Mouse (Mus musculus) skeletal muscle tissue, adult 2 months (tissue): ENCODE measurements around the gene Fez2.

ENCODE experiments used
- DNase-seq: peaks from one replicate; pipeline ENCODE4 v3.0.0-alpha.2; 2012; ENCODE audit warnings: low read depth, low spot score

Gene Fez2

GRCm38 (mm10) chr17:78417381-78418281, at the start of gene Fez2:
TSS of gene Fez2 (minus strand) at chr17:78418152.
- peak; percentile 91 for DNase-seq

- no peak for DNase-seq
Measured at GRCm38 (mm10) chr17:78465500-78465899, 47.5 kb upstream of the Fez2 start.

DNA sequence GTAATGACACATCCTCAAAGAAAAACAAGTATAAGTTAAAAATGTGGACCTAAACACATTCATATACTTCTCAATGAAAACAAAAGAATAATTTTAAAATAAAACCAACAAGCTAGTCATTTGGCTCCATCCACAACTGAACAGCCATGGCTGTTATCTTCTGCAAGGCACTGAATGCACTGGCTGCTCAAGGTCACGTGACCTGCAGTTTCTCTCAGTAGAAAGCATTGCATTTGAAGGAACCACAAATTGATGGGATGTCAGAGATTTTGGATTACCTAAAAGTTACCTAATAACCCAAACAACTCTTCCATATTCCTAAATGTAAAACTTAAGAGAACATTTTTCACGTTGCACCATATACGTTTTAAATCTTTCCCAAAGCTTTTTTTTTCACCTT, 47.1 kb upstream of the Fez2 start:
- no peak for DNase-seq

DNA sequence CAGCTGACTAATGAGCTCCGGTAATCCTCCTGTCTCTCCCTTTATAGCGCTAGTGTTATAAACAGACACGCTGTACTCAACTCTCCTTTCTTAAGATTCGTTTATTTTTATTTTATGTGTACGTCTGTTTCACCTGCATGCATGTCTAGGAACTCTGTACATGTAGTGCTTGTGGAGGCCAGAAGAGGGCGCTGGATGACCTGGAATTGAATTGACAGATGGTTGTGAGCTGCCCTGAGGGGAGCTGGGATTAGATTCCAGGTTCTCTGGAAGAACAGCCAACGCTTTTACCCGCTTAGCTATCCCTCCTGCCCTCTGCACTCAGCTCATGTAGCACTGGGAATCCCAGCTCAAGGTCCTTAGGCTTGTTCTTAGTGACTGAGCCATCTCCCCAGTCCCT, 42.2 kb upstream of the Fez2 start:
- no peak for DNase-seq

- DNase-seq = no peak
Measured at GRCm38 (mm10) chr17:78455556-78455955, 37.6 kb upstream of the Fez2 start.

- DNase-seq = peak; percentile 68
Measured at GRCm38 (mm10) chr17:78455114-78455513, 37.2 kb upstream of the Fez2 start.

DNA sequence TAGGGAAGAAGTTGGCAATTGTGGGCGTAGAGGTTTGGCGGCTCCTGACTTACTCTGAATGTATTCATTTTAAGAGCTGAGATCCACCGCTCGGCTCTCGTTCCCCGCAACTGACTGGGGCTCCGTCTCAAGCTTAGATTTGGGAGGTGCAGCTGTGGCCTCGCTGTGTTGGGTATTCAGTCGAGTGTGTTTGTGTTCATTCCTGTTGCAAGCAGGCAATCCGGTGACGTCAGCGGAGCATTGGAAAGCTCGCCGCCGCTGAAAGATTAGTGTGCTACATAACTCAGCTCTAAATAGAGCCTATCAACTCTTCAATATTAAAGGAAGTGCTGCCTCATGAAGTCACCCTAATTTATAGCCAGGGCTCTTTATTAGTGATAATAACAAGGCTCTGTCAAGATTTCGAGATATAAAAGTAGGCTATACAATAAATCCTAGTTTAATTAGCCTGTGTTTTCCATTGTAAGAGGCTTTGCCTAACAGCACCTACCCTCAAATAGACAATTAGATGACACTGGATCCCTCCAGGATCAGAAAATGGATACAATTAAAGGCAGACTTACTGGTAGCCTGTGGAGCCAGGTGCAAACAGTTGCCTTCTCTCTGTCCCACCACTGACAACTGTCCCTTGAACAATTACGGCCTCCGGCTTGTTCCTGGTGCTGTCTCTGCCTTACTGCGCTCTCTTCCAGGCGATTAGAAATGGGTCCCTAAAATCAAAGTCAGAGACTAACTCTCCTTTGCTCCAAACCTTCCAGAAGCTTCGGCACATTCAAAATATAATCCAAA, 36.4 kb upstream of the Fez2 start:
- no peak for DNase-seq

DNA sequence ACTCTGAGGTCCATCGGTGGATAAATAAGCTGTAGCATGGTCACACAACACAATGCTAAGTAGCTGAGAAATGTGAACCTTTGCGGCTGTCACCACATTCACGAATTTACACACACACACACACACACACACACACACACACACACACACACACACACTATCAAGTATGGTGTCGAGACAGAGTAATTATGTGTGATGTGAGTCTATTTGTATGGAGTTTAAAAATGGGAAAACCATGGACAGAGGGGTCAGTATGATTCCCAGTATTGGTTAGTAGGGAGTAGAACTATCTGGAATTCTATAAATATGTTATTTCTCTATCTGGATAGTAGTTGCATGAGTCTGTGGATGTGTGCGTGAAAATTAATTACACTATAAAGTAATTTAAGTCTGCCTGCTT, 35.6 kb upstream of the Fez2 start:
- DNase-seq = no peak

DNA sequence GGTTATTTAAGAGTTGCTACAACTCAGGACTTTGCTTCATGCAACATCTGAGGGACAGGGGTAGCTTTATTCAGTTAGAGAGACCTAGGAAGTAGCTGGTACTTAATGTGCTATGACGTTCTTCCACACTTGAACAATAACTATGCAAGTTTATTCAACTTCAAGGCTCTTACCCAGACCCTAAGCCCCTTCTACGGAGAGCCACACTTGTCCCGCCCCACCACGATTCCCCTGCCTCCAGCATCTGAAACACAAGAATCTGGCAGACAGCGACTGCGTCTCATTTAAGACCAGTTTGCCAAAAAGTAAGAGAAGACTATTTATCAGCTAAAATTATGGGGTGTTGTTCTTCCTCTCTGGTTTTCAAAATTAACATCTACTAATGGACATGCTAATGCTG, 33.9 kb upstream of the Fez2 start:
- no peak for DNase-seq

- peak; percentile 60 for DNase-seq
Measured at GRCm38 (mm10) chr17:78451332-78451793, 33.4 kb upstream of the Fez2 start.

GRCm38 (mm10) chr17:78449635-78450197, 31.8 kb upstream of the Fez2 start:
- DNase-seq = no peak

DNA sequence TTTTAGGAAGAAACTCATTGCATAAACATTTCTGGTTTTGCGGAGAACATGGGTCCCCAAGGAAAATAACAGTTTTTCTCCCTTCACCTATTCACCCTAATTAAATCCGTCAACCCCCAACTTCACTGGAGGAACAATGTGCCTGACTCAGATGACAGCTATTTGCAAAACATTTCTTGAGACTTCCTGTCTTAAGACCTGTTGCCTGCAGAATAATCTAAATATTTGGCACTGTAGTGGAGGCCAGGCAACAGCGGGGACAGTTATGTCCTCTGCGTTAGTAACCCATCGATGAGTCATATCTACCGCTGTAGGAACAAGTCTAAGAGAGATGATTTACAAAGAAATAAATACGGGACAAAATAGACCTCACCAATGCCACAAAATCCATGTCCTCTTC, 26.9 kb upstream of the Fez2 start:
- no peak for DNase-seq

GRCm38 (mm10) chr17:78440771-78441170, 22.8 kb upstream of the Fez2 start:
- DNase-seq = no peak

GRCm38 (mm10) chr17:78437161-78437560, 19.2 kb upstream of the Fez2 start:
- peak; percentile 90 for DNase-seq

GRCm38 (mm10) chr17:78435661-78436060, 17.7 kb upstream of the Fez2 start:
- no peak for DNase-seq

DNA sequence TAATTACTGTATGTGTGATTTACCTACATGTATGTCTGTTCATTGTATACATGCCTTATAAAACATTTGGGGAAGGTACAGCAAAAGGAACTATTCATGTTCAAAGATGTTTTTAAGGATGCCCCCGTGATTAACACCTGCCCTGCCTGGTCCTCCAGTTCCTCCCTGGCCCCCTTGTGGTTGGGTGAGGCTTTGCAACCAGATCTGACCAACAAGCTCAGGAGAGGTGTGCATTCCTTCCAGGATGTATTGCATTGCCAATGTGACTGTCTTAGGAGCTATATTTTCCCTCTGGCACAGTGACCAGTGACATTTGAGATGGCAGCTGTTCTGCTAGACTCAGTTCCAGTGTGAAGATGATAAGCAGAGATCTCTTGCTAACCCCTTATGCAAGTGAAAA, 16.8 kb upstream of the Fez2 start:
- peak; percentile 91 for DNase-seq

- no peak for DNase-seq
Measured at GRCm38 (mm10) chr17:78430374-78430773, 12.4 kb upstream of the Fez2 start.

DNA sequence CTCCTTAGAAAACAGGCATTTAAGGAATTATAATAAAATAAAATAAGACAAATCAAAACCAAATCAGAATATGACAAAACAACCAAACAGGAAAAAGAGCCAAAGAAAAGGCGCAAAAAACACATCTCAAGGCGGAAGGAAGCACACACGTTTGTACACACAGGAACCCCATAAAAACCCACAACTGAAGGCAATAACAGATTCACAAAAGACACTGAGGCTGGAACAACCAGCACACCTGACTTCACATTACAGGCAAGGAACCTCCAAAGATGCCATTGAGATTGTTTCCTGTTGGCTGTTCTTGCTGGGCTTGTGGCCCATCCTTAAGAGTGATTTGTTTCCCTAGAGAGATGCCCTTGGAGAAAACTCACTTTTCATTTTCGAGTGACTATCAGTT, 11.1 kb upstream of the Fez2 start:
- DNase-seq = no peak

GRCm38 (mm10) chr17:78425026-78425425, 7.1 kb upstream of the Fez2 start:
- no peak for DNase-seq

- no peak for DNase-seq
Measured at GRCm38 (mm10) chr17:78419216-78419615, 1.3 kb upstream of the Fez2 start.

DNA sequence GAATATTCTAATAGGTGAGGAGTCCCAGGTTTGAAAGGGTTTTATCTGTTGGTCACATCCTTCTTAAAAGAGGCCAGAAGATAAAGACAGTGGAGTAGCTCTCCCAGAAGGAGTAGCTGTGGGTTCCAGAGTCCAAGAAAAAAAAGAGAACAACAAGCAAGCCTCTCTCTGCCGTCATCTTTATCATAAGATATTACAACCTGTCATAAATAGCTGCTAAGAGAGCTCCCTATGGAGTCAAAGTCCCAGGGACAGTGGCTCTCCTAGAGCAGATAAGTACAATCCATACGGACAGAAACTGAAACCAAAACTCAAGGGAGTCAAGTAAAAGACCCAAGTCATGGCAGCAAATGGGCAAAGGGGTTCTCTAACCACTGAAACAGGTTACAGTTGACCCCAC, 2.7 kb downstream of the Fez2 start:
- no peak for DNase-seq

DNA sequence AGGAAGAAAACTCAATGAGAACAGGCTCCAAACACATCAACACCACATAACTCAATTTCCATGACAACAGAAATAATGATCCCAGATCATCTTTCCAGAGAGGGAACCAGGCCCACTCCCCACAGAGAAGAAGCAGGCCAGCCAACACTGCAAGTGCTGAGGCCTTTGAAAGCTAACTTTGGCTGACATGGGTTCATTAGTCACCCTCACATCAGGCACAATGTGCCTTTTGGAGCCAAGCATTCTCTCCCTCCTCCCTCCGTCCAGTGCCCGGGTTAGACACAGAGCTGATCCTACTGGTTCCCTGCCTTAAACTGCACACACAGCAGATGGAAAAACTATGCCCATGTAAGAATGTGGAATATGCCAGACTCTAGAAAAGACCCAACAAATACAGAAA, 8.1 kb downstream of the Fez2 start:
- DNase-seq = peak; percentile 54
